Mouse (Mus musculus): Measurements from ENCODE around the gene Ttll5. TPM values are rescaled to one million over a fixed set of nuclear protein-coding genes. Genes with fewer than 3 reads are reported as not detected.
A peak's percentile ranks its signal among the peaks of the same experiment; 100 is the strongest.

Ttll5 gene
- polyA plus RNA-seq, 1 experiment from 2014 or later = 8.2 TPM

GRCm38 (mm10) chr12:86077736-86078135 lies 253.3 kb downstream of the Ttll5 start:
- ATAC-seq = no peak
- H3K27ac ChIP-seq (ENCODE audit: low read length) = peak overlapping the region; percentile 95
- WGBS = 28% methylated on average over 11 of the region's 11 CpGs

GRCm38 (mm10) chr12:86078176-86078552 lies 253.7 kb downstream of the Ttll5 start:
- Histone ChIP-seq H3K9me3 (ENCODE audit: control insufficient read depth, low read length) (no peaks in the 10 kb centered on the region), H3K9ac (ENCODE audit: low read depth, low read length) (peak overlapping the region; percentile 66), H3K27ac (ENCODE audit: low read length) (peak overlapping the region; percentile 95), H3K36me3 (ENCODE audit: control insufficient read depth, insufficient read depth, low read length) (no peaks in the 10 kb centered on the region), H3K4me2 (ENCODE audit: low read depth, low read length) (peak overlapping the region; percentile 89), H3K27me3 (replicated peaks; ENCODE audit: control insufficient read depth, insufficient read depth, low read length) (no peaks in the 10 kb centered on the region), H3K4me3 (ENCODE audit: low read length) (peak overlapping the region; percentile 60), H3K4me1 (ENCODE audit: control insufficient read depth, insufficient read depth, low read length) (peaks cover 17% of the 10 kb centered on the region)
- WGBS = 18% methylated on average over 9 of the region's 9 CpGs
- ATAC-seq = no peak

More at GRCm38 (mm10) chr12:86077736-86078135, 253.3 kb downstream of the Ttll5 start:
- peaks cover 14% of the 10 kb centered on the region for H3K4me1 ChIP-seq (ENCODE audit: control insufficient read depth, insufficient read depth, low read length)
- H3K4me2 ChIP-seq (ENCODE audit: low read depth, low read length) = peak overlapping the region; percentile 89
- H3K9ac ChIP-seq (ENCODE audit: low read depth, low read length) = peak overlapping the region; percentile 66
- H3K36me3 ChIP-seq (ENCODE audit: control insufficient read depth, insufficient read depth, low read length) = no peaks in the 10 kb centered on the region
- H3K27me3 ChIP-seq (replicated peaks; ENCODE audit: control insufficient read depth, insufficient read depth, low read length) = no peaks in the 10 kb centered on the region
- no peaks in the 10 kb centered on the region for H3K9me3 ChIP-seq (ENCODE audit: control insufficient read depth, low read length)
- peak overlapping the region; percentile 60 for H3K4me3 ChIP-seq (ENCODE audit: low read length)

DNA sequence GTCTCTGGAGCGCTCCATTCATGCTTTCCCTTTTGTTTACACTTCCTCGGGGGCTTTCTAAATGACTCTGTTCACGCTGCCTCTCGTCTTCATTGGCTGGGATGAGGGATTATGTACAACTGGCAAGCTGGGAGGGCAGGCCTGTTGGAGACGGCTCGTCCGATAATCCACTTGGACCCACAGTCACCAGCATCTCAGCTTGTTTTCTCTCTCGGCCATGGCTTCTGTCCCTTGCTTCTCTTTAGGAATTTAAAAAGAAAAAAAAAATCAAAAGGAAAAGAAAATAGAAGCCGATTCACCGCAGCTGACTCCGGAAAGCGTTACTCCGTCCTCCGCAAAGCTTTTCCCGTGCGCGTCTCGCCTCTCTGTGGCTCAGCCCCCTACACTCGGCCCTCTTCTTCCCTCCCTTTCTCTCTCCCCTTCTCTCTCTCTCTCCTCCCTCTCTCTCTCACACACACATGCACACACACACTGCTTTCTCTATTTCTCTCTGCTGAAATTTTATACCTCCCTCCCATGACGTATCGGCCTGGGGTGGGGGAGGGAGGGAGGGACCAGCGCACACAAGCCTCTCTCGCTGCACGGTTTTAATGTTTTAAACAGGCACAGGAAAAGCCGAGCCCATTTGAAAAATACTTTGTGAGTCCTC lies 254.2 kb downstream of the Ttll5 start, which contains the start of gene Tgfb3:
TSS of gene Tgfb3 (minus strand) at position 489 of the 649 bp plus-strand sequence.
- H3K4me2 ChIP-seq (ENCODE audit: low read depth, low read length) = peak within 1 kb of the TSS; percentile 89
- peaks cover 17% of the 10 kb centered on the region for H3K4me1 ChIP-seq (ENCODE audit: control insufficient read depth, insufficient read depth, low read length)
- H3K9ac ChIP-seq (ENCODE audit: low read depth, low read length) = peak within 1 kb of the TSS; percentile 74
- peak; percentile 75 for ATAC-seq
- H3K27ac ChIP-seq (ENCODE audit: low read length) = peak within 1 kb of the TSS; percentile 95
- H3K36me3 ChIP-seq (ENCODE audit: control insufficient read depth, insufficient read depth, low read length) = no peaks in the 10 kb centered on the region
- under 1% methylated on average over 25 of the region's 25 CpGs for WGBS
- H3K4me3 ChIP-seq (ENCODE audit: low read length) = peak within 1 kb of the TSS; percentile 60
- H3K27me3 ChIP-seq (replicated peaks; ENCODE audit: control insufficient read depth, insufficient read depth, low read length) = no peaks in the 10 kb centered on the region
- no peaks in the 10 kb centered on the region for H3K9me3 ChIP-seq (ENCODE audit: control insufficient read depth, low read length)

- Histone ChIP-seq H3K4me3 (ENCODE audit: low read length) (peak overlapping the region; percentile 60), H3K4me2 (ENCODE audit: low read depth, low read length) (peak overlapping the region; percentile 89), H3K9me3 (ENCODE audit: control insufficient read depth, low read length) (no peaks in the 10 kb centered on the region), H3K27me3 (replicated peaks; ENCODE audit: control insufficient read depth, insufficient read depth, low read length) (no peaks in the 10 kb centered on the region), H3K27ac (ENCODE audit: low read length) (peak overlapping the region; percentile 95), H3K9ac (ENCODE audit: low read depth, low read length) (peak overlapping the region; percentile 74), H3K4me1 (ENCODE audit: control insufficient read depth, insufficient read depth, low read length) (peaks cover 17% of the 10 kb centered on the region), H3K36me3 (ENCODE audit: control insufficient read depth, insufficient read depth, low read length) (no peaks in the 10 kb centered on the region)
- WGBS = under 1% methylated on average over 31 of the region's 31 CpGs
- ATAC-seq = peak; percentile 83
These were observed 254.8 kb downstream of the Ttll5 start for GRCm38 (mm10) chr12:86079202-86079667.

- peak; percentile 72 for ATAC-seq
- peaks cover 11% of the 10 kb centered on the region for H3K4me1 ChIP-seq (ENCODE audit: control insufficient read depth, insufficient read depth, low read length)
- no peaks in the 10 kb centered on the region; the same call in 1 of the 2 replicates for H3K36me3 ChIP-seq (ENCODE audit: control insufficient read depth, insufficient read depth, low read length)
- no peaks in the 10 kb centered on the region for H3K9me3 ChIP-seq (ENCODE audit: control insufficient read depth, low read length)
- H3K27me3 ChIP-seq (replicated peaks; ENCODE audit: control insufficient read depth, insufficient read depth, low read length) = no peaks in the 10 kb centered on the region
- H3K4me3 ChIP-seq (ENCODE audit: low read length) = peak within 1 kb of the TSS; percentile 75
- peak within 1 kb of the TSS; percentile 74 for H3K9ac ChIP-seq (ENCODE audit: low read depth, low read length)
- H3K4me2 ChIP-seq (ENCODE audit: low read depth, low read length) = peak within 1 kb of the TSS; percentile 70
- WGBS = under 1% methylated on average over 35 of the region's 35 CpGs
- H3K27ac ChIP-seq (ENCODE audit: low read length) = peak within 1 kb of the TSS; percentile 37; the same call in 1 of the 2 replicates
These were observed 258.1 kb downstream of the Ttll5 start, which contains the start of gene Ift43 for GRCm38 (mm10) chr12:86082481-86083012. Gene Ift43, plus strand, starts transcription at chr12:86082541.

- Histone ChIP-seq H3K4me2 (ENCODE audit: low read depth, low read length) (no peak overlapping the region), H3K27ac (ENCODE audit: low read length) (no peak overlapping the region), H3K4me1 (ENCODE audit: control insufficient read depth, insufficient read depth, low read length) (peaks cover 4% of the 10 kb centered on the region; the same call in 1 of the 2 replicates), H3K27me3 (replicated peaks; ENCODE audit: control insufficient read depth, insufficient read depth, low read length) (no peaks in the 10 kb centered on the region), H3K9ac (ENCODE audit: low read depth, low read length) (no peak overlapping the region), H3K9me3 (ENCODE audit: control insufficient read depth, low read length) (no peaks in the 10 kb centered on the region), H3K36me3 (ENCODE audit: control insufficient read depth, insufficient read depth, low read length) (peaks cover 5% of the 10 kb centered on the region), H3K4me3 (ENCODE audit: low read length) (no peak overlapping the region)
- 89% methylated on average over 7 of the region's 7 CpGs for WGBS
- ATAC-seq = no peak
These were observed 261.4 kb downstream of the Ttll5 start for GRCm38 (mm10) chr12:86085873-86086272.

GRCm38 (mm10) chr12:86086550-86086949 lies 262.1 kb downstream of the Ttll5 start:
- no peak for ATAC-seq
- no peak overlapping the region for H3K9ac ChIP-seq (ENCODE audit: low read depth, low read length)
- H3K27ac ChIP-seq (ENCODE audit: low read length) = no peak overlapping the region
- H3K36me3 ChIP-seq (ENCODE audit: control insufficient read depth, insufficient read depth, low read length) = peaks cover 5% of the 10 kb centered on the region
- H3K4me3 ChIP-seq (ENCODE audit: low read length) = no peak overlapping the region
- H3K4me1 ChIP-seq (ENCODE audit: control insufficient read depth, insufficient read depth, low read length) = peaks cover 4% of the 10 kb centered on the region; the same call in 1 of the 2 replicates
- H3K4me2 ChIP-seq (ENCODE audit: low read depth, low read length) = no peak overlapping the region
- WGBS = 62% methylated on average over 8 of the region's 8 CpGs
- no peaks in the 10 kb centered on the region for H3K9me3 ChIP-seq (ENCODE audit: control insufficient read depth, low read length)
- no peaks in the 10 kb centered on the region for H3K27me3 ChIP-seq (replicated peaks; ENCODE audit: control insufficient read depth, insufficient read depth, low read length)

DNA sequence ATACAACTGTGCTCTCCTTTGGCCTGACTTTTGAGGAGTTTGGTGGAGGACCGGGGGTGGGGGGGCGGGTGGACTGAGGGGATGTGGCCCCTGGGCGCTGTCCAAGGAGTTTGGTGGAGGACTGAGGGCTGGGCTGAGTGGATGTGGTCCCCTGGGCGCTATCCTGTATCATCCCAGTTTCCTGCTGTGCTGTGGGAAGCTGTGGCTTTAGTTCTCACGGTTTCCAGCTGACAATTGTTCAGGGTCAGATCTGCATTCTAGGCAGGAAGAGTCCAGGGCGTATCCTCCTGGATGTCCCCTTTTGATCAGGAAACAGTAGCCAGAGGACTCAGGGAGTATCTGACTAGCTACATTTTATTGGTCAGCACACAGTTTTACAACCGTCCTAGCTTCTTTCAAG lies 263.6 kb downstream of the Ttll5 start:
- no peak for ATAC-seq
- no peak overlapping the region for H3K27ac ChIP-seq (ENCODE audit: low read length)

GRCm38 (mm10) chr12:86090764-86091163 lies 266.3 kb downstream of the Ttll5 start:
- Histone ChIP-seq H3K9ac (ENCODE audit: low read depth, low read length) (no peak overlapping the region), H3K4me3 (ENCODE audit: low read length) (no peak overlapping the region), H3K4me2 (ENCODE audit: low read depth, low read length) (no peak overlapping the region), H3K9me3 (ENCODE audit: control insufficient read depth, low read length) (no peaks in the 10 kb centered on the region), H3K36me3 (ENCODE audit: control insufficient read depth, insufficient read depth, low read length) (peaks cover 5% of the 10 kb centered on the region), H3K27ac (ENCODE audit: low read length) (no peak overlapping the region), H3K4me1 (ENCODE audit: control insufficient read depth, insufficient read depth, low read length) (no peaks in the 10 kb centered on the region), H3K27me3 (replicated peaks; ENCODE audit: control insufficient read depth, insufficient read depth, low read length) (no peaks in the 10 kb centered on the region)
- WGBS = 80% methylated on average over 4 of the region's 4 CpGs
- no peak for ATAC-seq

More for the DNA sequence above, 263.6 kb downstream of the Ttll5 start:
- no peak overlapping the region for H3K4me2 ChIP-seq (ENCODE audit: low read depth, low read length)
- H3K4me1 ChIP-seq (ENCODE audit: control insufficient read depth, insufficient read depth, low read length) = peaks cover 1% of the 10 kb centered on the region; the same call in 1 of the 2 replicates
- no peaks in the 10 kb centered on the region for H3K9me3 ChIP-seq (ENCODE audit: control insufficient read depth, low read length)
- no peak overlapping the region for H3K4me3 ChIP-seq (ENCODE audit: low read length)
- no peak overlapping the region for H3K9ac ChIP-seq (ENCODE audit: low read depth, low read length)
- 76% methylated on average over 7 of the region's 7 CpGs for WGBS
- no peaks in the 10 kb centered on the region for H3K27me3 ChIP-seq (replicated peaks; ENCODE audit: control insufficient read depth, insufficient read depth, low read length)
- H3K36me3 ChIP-seq (ENCODE audit: control insufficient read depth, insufficient read depth, low read length) = peaks cover 5% of the 10 kb centered on the region
